Mouse (Mus musculus): ENCODE measurements around the gene Cog1. TPM values are rescaled to one million over a fixed set of nuclear protein-coding genes. Genes with fewer than 3 reads are reported as not detected.

The Cog1 gene
- total and polyA plus RNA-seq, 2 experiments from 2014 or later = 30.6 to 63.8 TPM

- no peaks in the 10 kb centered on the region for H3K36me3 ChIP-seq (ENCODE audit: insufficient read depth, low read length)
- H3K4me2 ChIP-seq (ENCODE audit: low read depth, low read length) = peak overlapping the region; percentile 74
- 2% methylated on average over 31 of the region's 31 CpGs for WGBS
- H3K27me3 ChIP-seq (ENCODE audit: insufficient read depth, low read length) = no peaks in the 10 kb centered on the region
- 0 out of 2 replicates have a peak, but pooled peaks have one; percentile 6 for ATAC-seq
- no peak for TF ChIP-seq CTCF (IDR thresholded peaks at IDR 0.05; ENCODE audit: low read depth)
- H3K9ac ChIP-seq (replicated peaks; ENCODE audit: low read length) = peak overlapping the region; percentile 61
- DNase-seq (ENCODE audit: low spot score) = no peak
- peaks cover 8% of the 10 kb centered on the region for H3K4me1 ChIP-seq (ENCODE audit: insufficient read depth, low read length)
- peak overlapping the region; percentile 50 for H3K4me3 ChIP-seq (ENCODE audit: low read length)
- H3K27ac ChIP-seq = peak overlapping the region; percentile 76
- H3K9me3 ChIP-seq (ENCODE audit: low read length) = no peaks in the 10 kb centered on the region
These were observed 29.4 kb upstream of the Cog1 start for GRCm38 (mm10) chr11:113619420-113620080.

- Histone ChIP-seq H3K4me2 (ENCODE audit: low read depth, low read length) (peak overlapping the region; percentile 74), H3K27me3 (ENCODE audit: insufficient read depth, low read length) (no peaks in the 10 kb centered on the region), H3K27ac (no peak overlapping the region), H3K9ac (replicated peaks; ENCODE audit: low read length) (0 out of 2 replicates have a peak overlapping the region, but pooled peaks have one; percentile 61), H3K4me1 (ENCODE audit: insufficient read depth, low read length) (peaks cover 8% of the 10 kb centered on the region), H3K36me3 (ENCODE audit: insufficient read depth, low read length) (no peaks in the 10 kb centered on the region; the same call in 1 of the 2 replicates), H3K9me3 (ENCODE audit: low read length) (no peaks in the 10 kb centered on the region), H3K4me3 (ENCODE audit: low read length) (peak overlapping the region; percentile 50)
- 35% methylated on average over 2 of the region's 2 CpGs for WGBS
- ATAC-seq (no peak), DNase-seq (ENCODE audit: low spot score) (no peak)
- TF ChIP-seq CTCF (IDR thresholded peaks at IDR 0.05; ENCODE audit: low read depth) = no peak
These were observed 28.0 kb upstream of the Cog1 start for GRCm38 (mm10) chr11:113621001-113621400.

- H3K27me3 ChIP-seq (ENCODE audit: insufficient read depth, low read length) = no peaks in the 10 kb centered on the region
- no peak for TF ChIP-seq CTCF (IDR thresholded peaks at IDR 0.05; ENCODE audit: low read depth)
- H3K27ac ChIP-seq = no peak overlapping the region
- DNase-seq (ENCODE audit: low spot score) (peak; percentile 40), ATAC-seq (no peak)
- WGBS = 61% methylated on average over 4 of the region's 4 CpGs
- H3K4me3 ChIP-seq (ENCODE audit: low read length) = no peak overlapping the region
- peak overlapping the region; percentile 74 for H3K4me2 ChIP-seq (ENCODE audit: low read depth, low read length)
- no peaks in the 10 kb centered on the region for H3K9me3 ChIP-seq (ENCODE audit: low read length)
- peaks cover 8% of the 10 kb centered on the region for H3K4me1 ChIP-seq (ENCODE audit: insufficient read depth, low read length)
- H3K36me3 ChIP-seq (ENCODE audit: insufficient read depth, low read length) = no peaks in the 10 kb centered on the region; the same call in 1 of the 2 replicates
- H3K9ac ChIP-seq (replicated peaks; ENCODE audit: low read length) = no peak overlapping the region
These were observed 26.9 kb upstream of the Cog1 start for GRCm38 (mm10) chr11:113622028-113622427.

- Histone ChIP-seq H3K9ac (replicated peaks; ENCODE audit: low read length) (no peak overlapping the region), H3K36me3 (ENCODE audit: insufficient read depth, low read length) (no peaks in the 10 kb centered on the region; the same call in 1 of the 2 replicates), H3K4me3 (ENCODE audit: low read length) (no peak overlapping the region), H3K27ac (no peak overlapping the region), H3K4me2 (ENCODE audit: low read depth, low read length) (no peak overlapping the region), H3K9me3 (ENCODE audit: low read length) (no peaks in the 10 kb centered on the region), H3K4me1 (ENCODE audit: insufficient read depth, low read length) (no peaks in the 10 kb centered on the region), H3K27me3 (ENCODE audit: insufficient read depth, low read length) (no peaks in the 10 kb centered on the region)
- DNase-seq (ENCODE audit: low spot score) (no peak), ATAC-seq (no peak)
- TF ChIP-seq CTCF (IDR thresholded peaks at IDR 0.05; ENCODE audit: low read depth) = no peak
- WGBS = 95% methylated on average over 18 of the region's 18 CpGs
These were observed 23.5 kb upstream of the Cog1 start for GRCm38 (mm10) chr11:113625437-113625836.

- no peak overlapping the region for H3K4me3 ChIP-seq (ENCODE audit: low read length)
- H3K9me3 ChIP-seq (ENCODE audit: low read length) = no peaks in the 10 kb centered on the region
- no peaks in the 10 kb centered on the region for H3K27me3 ChIP-seq (ENCODE audit: insufficient read depth, low read length)
- peak; percentile 68 for TF ChIP-seq CTCF (IDR thresholded peaks at IDR 0.05; ENCODE audit: low read depth)
- DNase-seq (ENCODE audit: low spot score) = peak; percentile 59
- H3K4me1 ChIP-seq (ENCODE audit: insufficient read depth, low read length) = no peaks in the 10 kb centered on the region
- H3K4me2 ChIP-seq (ENCODE audit: low read depth, low read length) = no peak overlapping the region
- no peak overlapping the region for H3K9ac ChIP-seq (replicated peaks; ENCODE audit: low read length)
- WGBS = 61% methylated on average over 4 of the region's 4 CpGs
- no peaks in the 10 kb centered on the region; the same call in 1 of the 2 replicates for H3K36me3 ChIP-seq (ENCODE audit: insufficient read depth, low read length)
- no peak for ATAC-seq
- H3K27ac ChIP-seq = no peak overlapping the region
These were observed 21.2 kb upstream of the Cog1 start for GRCm38 (mm10) chr11:113627785-113628184.

GRCm38 (mm10) chr11:113630642-113631041, 18.3 kb upstream of the Cog1 start:
- ATAC-seq (no peak), DNase-seq (ENCODE audit: low spot score) (peak; percentile 74)
- WGBS = 59% methylated on average over 7 of the region's 7 CpGs
- H3K4me2 ChIP-seq (ENCODE audit: low read depth, low read length) = no peak overlapping the region
- no peak overlapping the region for H3K4me3 ChIP-seq (ENCODE audit: low read length)
- H3K27me3 ChIP-seq (ENCODE audit: insufficient read depth, low read length) = no peaks in the 10 kb centered on the region
- H3K9ac ChIP-seq (replicated peaks; ENCODE audit: low read length) = no peak overlapping the region
- H3K4me1 ChIP-seq (ENCODE audit: insufficient read depth, low read length) = no peaks in the 10 kb centered on the region
- H3K27ac ChIP-seq = no peak overlapping the region
- H3K9me3 ChIP-seq (ENCODE audit: low read length) = no peaks in the 10 kb centered on the region
- peak; percentile 73 for TF ChIP-seq CTCF (IDR thresholded peaks at IDR 0.05; ENCODE audit: low read depth)
- H3K36me3 ChIP-seq (ENCODE audit: insufficient read depth, low read length) = no peaks in the 10 kb centered on the region

GRCm38 (mm10) chr11:113631302-113631701, 17.7 kb upstream of the Cog1 start:
- H3K4me2 ChIP-seq (ENCODE audit: low read depth, low read length) = no peak overlapping the region
- H3K27ac ChIP-seq = no peak overlapping the region
- 75% methylated on average over 8 of the region's 8 CpGs for WGBS
- no peaks in the 10 kb centered on the region for H3K9me3 ChIP-seq (ENCODE audit: low read length)
- DNase-seq (ENCODE audit: low spot score) = no peak
- no peaks in the 10 kb centered on the region for H3K4me1 ChIP-seq (ENCODE audit: insufficient read depth, low read length)
- H3K36me3 ChIP-seq (ENCODE audit: insufficient read depth, low read length) = no peaks in the 10 kb centered on the region
- H3K9ac ChIP-seq (replicated peaks; ENCODE audit: low read length) = no peak overlapping the region
- no peak for TF ChIP-seq CTCF (IDR thresholded peaks at IDR 0.05; ENCODE audit: low read depth)
- H3K27me3 ChIP-seq (ENCODE audit: insufficient read depth, low read length) = no peaks in the 10 kb centered on the region
- H3K4me3 ChIP-seq (ENCODE audit: low read length) = no peak overlapping the region
- no peak for ATAC-seq

All from hindbrain, postnatal 0 days (tissue).